Mouse (Mus musculus): ENCODE data around the gene Lrrc56. TPM values are rescaled to one million over a fixed set of nuclear protein-coding genes. Genes with fewer than 3 reads are reported as not detected.

Lrrc56 gene
- polyA plus RNA-seq, 1 experiment from 2014 or later, result 2.8 TPM

- 54% methylated on average over 3 of the region's 3 CpGs for WGBS
- Histone ChIP-seq H3K36me3 (ENCODE audit: control insufficient read depth, insufficient read depth, low read length) (no peaks in the 10 kb centered on the region), H3K4me3 (ENCODE audit: control insufficient read depth in 1 of 2, insufficient read depth in 1 of 2, low read depth in 1 of 2, low read length in 2 of 2) (no peak overlapping the region), H3K27ac (replicated peaks in 1 of 2; ENCODE audit: control insufficient read depth in 1 of 2, insufficient read depth in 1 of 2, low read depth in 2 of 2, low read length in 2 of 2) (no peak overlapping the region), H3K27me3 (ENCODE audit: control insufficient read depth, insufficient read depth, low read length) (no peaks in the 10 kb centered on the region; the same call in 1 of the 2 replicates), H3K4me1 (ENCODE audit: control insufficient read depth in 2 of 2, insufficient read depth in 2 of 2, low read length in 2 of 2) (no peaks in the 10 kb centered on the region), H3K9ac (ENCODE audit: low read length) (no peak overlapping the region), H3K4me2 (ENCODE audit: low read length) (no peak overlapping the region), H3K9me3 (ENCODE audit: control insufficient read depth, low read length) (no peaks in the 10 kb centered on the region)
- no peak for ATAC-seq (ENCODE audit: insufficient number of reproducible peaks, insufficient read depth, low FRiP score, low read depth)
Observed at GRCm38 (mm10) chr7:141204546-141204945, 10.6 kb downstream of the Lrrc56 start.

GRCm38 (mm10) chr7:141205504-141205903 is 11.5 kb downstream of the Lrrc56 start:
- Histone ChIP-seq H3K9me3 (ENCODE audit: control insufficient read depth, low read length) (no peaks in the 10 kb centered on the region), H3K9ac (ENCODE audit: low read length) (no peak overlapping the region), H3K4me3 (ENCODE audit: control insufficient read depth in 1 of 2, insufficient read depth in 1 of 2, low read depth in 1 of 2, low read length in 2 of 2) (no peak overlapping the region), H3K4me2 (ENCODE audit: low read length) (no peak overlapping the region), H3K27me3 (ENCODE audit: control insufficient read depth, insufficient read depth, low read length) (no peaks in the 10 kb centered on the region; the same call in 1 of the 2 replicates), H3K4me1 (ENCODE audit: control insufficient read depth in 2 of 2, insufficient read depth in 2 of 2, low read length in 2 of 2) (no peaks in the 10 kb centered on the region), H3K27ac (replicated peaks in 1 of 2; ENCODE audit: control insufficient read depth in 1 of 2, insufficient read depth in 1 of 2, low read depth in 2 of 2, low read length in 2 of 2) (no peak overlapping the region), H3K36me3 (ENCODE audit: control insufficient read depth, insufficient read depth, low read length) (no peaks in the 10 kb centered on the region)
- WGBS, result 90% methylated on average over 5 of the region's 5 CpGs
- ATAC-seq (ENCODE audit: insufficient number of reproducible peaks, insufficient read depth, low FRiP score, low read depth), result no peak

- Histone ChIP-seq H3K36me3 (ENCODE audit: control insufficient read depth, insufficient read depth, low read length) (no peaks in the 10 kb centered on the region), H3K27ac (replicated peaks in 1 of 2; ENCODE audit: control insufficient read depth in 1 of 2, insufficient read depth in 1 of 2, low read depth in 2 of 2, low read length in 2 of 2) (no peak overlapping the region), H3K4me2 (ENCODE audit: low read length) (no peak overlapping the region), H3K9me3 (ENCODE audit: control insufficient read depth, low read length) (no peaks in the 10 kb centered on the region), H3K4me1 (ENCODE audit: control insufficient read depth in 2 of 2, insufficient read depth in 2 of 2, low read length in 2 of 2) (no peaks in the 10 kb centered on the region), H3K4me3 (ENCODE audit: control insufficient read depth in 1 of 2, insufficient read depth in 1 of 2, low read depth in 1 of 2, low read length in 2 of 2) (no peak overlapping the region), H3K9ac (ENCODE audit: low read length) (no peak overlapping the region), H3K27me3 (ENCODE audit: control insufficient read depth, insufficient read depth, low read length) (no peaks in the 10 kb centered on the region; the same call in 1 of the 2 replicates)
- no peak for ATAC-seq (ENCODE audit: insufficient number of reproducible peaks, insufficient read depth, low FRiP score, low read depth)
- 91% methylated on average over 18 of the region's 18 CpGs for WGBS
Observed at GRCm38 (mm10) chr7:141206182-141206937, 12.4 kb downstream of the Lrrc56 start.

GRCm38 (mm10) chr7:141209526-141209925 is 15.6 kb downstream of the Lrrc56 start:
- H3K4me2 ChIP-seq (ENCODE audit: low read length), result no peak overlapping the region
- H3K9ac ChIP-seq (ENCODE audit: low read length), result no peak overlapping the region
- no peaks in the 10 kb centered on the region; the same call in 1 of the 2 replicates for H3K27me3 ChIP-seq (ENCODE audit: control insufficient read depth, insufficient read depth, low read length)
- WGBS, result 60% methylated on average over 3 of the region's 3 CpGs
- H3K36me3 ChIP-seq (ENCODE audit: control insufficient read depth, insufficient read depth, low read length), result no peaks in the 10 kb centered on the region
- no peak for ATAC-seq (ENCODE audit: insufficient number of reproducible peaks, insufficient read depth, low FRiP score, low read depth)
- H3K9me3 ChIP-seq (ENCODE audit: control insufficient read depth, low read length), result no peaks in the 10 kb centered on the region
- no peak overlapping the region for H3K27ac ChIP-seq (replicated peaks in 1 of 2; ENCODE audit: control insufficient read depth in 1 of 2, insufficient read depth in 1 of 2, low read depth in 2 of 2, low read length in 2 of 2)
- no peak overlapping the region for H3K4me3 ChIP-seq (ENCODE audit: control insufficient read depth in 1 of 2, insufficient read depth in 1 of 2, low read depth in 1 of 2, low read length in 2 of 2)
- no peaks in the 10 kb centered on the region for H3K4me1 ChIP-seq (ENCODE audit: control insufficient read depth in 2 of 2, insufficient read depth in 2 of 2, low read length in 2 of 2)

GRCm38 (mm10) chr7:141210137-141210536 is 16.2 kb downstream of the Lrrc56 start:
- no peak overlapping the region for H3K9ac ChIP-seq (ENCODE audit: low read length)
- ATAC-seq (ENCODE audit: insufficient number of reproducible peaks, insufficient read depth, low FRiP score, low read depth), result no peak
- H3K36me3 ChIP-seq (ENCODE audit: control insufficient read depth, insufficient read depth, low read length), result no peaks in the 10 kb centered on the region
- no peak overlapping the region for H3K27ac ChIP-seq (replicated peaks in 1 of 2; ENCODE audit: control insufficient read depth in 1 of 2, insufficient read depth in 1 of 2, low read depth in 2 of 2, low read length in 2 of 2)
- H3K9me3 ChIP-seq (ENCODE audit: control insufficient read depth, low read length), result no peaks in the 10 kb centered on the region
- no peak overlapping the region for H3K4me3 ChIP-seq (ENCODE audit: control insufficient read depth in 1 of 2, insufficient read depth in 1 of 2, low read depth in 1 of 2, low read length in 2 of 2)
- H3K27me3 ChIP-seq (ENCODE audit: control insufficient read depth, insufficient read depth, low read length), result no peaks in the 10 kb centered on the region; the same call in 1 of the 2 replicates
- peaks cover 3 to 5% of the 10 kb centered on the region in 2 experiments; a peak in 3 of 4 replicates for H3K4me1 ChIP-seq (ENCODE audit: control insufficient read depth in 2 of 2, insufficient read depth in 2 of 2, low read length in 2 of 2)
- H3K4me2 ChIP-seq (ENCODE audit: low read length), result no peak overlapping the region
- WGBS, result 66% methylated on average over 12 of the region's 12 CpGs

GRCm38 (mm10) chr7:141210606-141211131 is 16.7 kb downstream of the Lrrc56 start:
- Histone ChIP-seq H3K36me3 (ENCODE audit: control insufficient read depth, insufficient read depth, low read length) (no peaks in the 10 kb centered on the region), H3K9me3 (ENCODE audit: control insufficient read depth, low read length) (no peaks in the 10 kb centered on the region), H3K27ac (replicated peaks in 1 of 2; ENCODE audit: control insufficient read depth in 1 of 2, insufficient read depth in 1 of 2, low read depth in 2 of 2, low read length in 2 of 2) (no peak overlapping the region), H3K9ac (ENCODE audit: low read length) (no peak overlapping the region), H3K4me3 (ENCODE audit: control insufficient read depth in 1 of 2, insufficient read depth in 1 of 2, low read depth in 1 of 2, low read length in 2 of 2) (no peak overlapping the region), H3K4me1 (ENCODE audit: control insufficient read depth in 2 of 2, insufficient read depth in 2 of 2, low read length in 2 of 2) (peaks cover 4 to 7% of the 10 kb centered on the region in 2 experiments; a peak in 3 of 4 replicates), H3K4me2 (ENCODE audit: low read length) (no peak overlapping the region), H3K27me3 (ENCODE audit: control insufficient read depth, insufficient read depth, low read length) (no peaks in the 10 kb centered on the region; the same call in 1 of the 2 replicates)
- 87% methylated on average over 14 of the region's 14 CpGs for WGBS
- ATAC-seq (ENCODE audit: insufficient number of reproducible peaks, insufficient read depth, low FRiP score, low read depth), result no peak

- no peak overlapping the region for H3K9ac ChIP-seq (ENCODE audit: low read length)
- ATAC-seq (ENCODE audit: insufficient number of reproducible peaks, insufficient read depth, low FRiP score, low read depth), result no peak
- H3K4me2 ChIP-seq (ENCODE audit: low read length), result no peak overlapping the region
- WGBS, result 87% methylated on average over 3 of the region's 3 CpGs
- no peaks in the 10 kb centered on the region; the same call in 1 of the 2 replicates for H3K27me3 ChIP-seq (ENCODE audit: control insufficient read depth, insufficient read depth, low read length)
- H3K36me3 ChIP-seq (ENCODE audit: control insufficient read depth, insufficient read depth, low read length), result 0 out of 2 replicates have a peak, but pooled peaks cover 4% of the 10 kb centered on the region
- no peaks in the 10 kb centered on the region for H3K9me3 ChIP-seq (ENCODE audit: control insufficient read depth, low read length)
- no peak overlapping the region for H3K27ac ChIP-seq (replicated peaks in 1 of 2; ENCODE audit: control insufficient read depth in 1 of 2, insufficient read depth in 1 of 2, low read depth in 2 of 2, low read length in 2 of 2)
- H3K4me1 ChIP-seq (ENCODE audit: control insufficient read depth in 2 of 2, insufficient read depth in 2 of 2, low read length in 2 of 2), result peaks cover 9 to 17% of the 10 kb centered on the region in 2 experiments
- no peak overlapping the region for H3K4me3 ChIP-seq (ENCODE audit: control insufficient read depth in 1 of 2, insufficient read depth in 1 of 2, low read depth in 1 of 2, low read length in 2 of 2)
Observed at GRCm38 (mm10) chr7:141213133-141213532, 19.2 kb downstream of the Lrrc56 start.

All from heart, embryonic 14.5 days (tissue).